Mouse (Mus musculus) CH12.LX (cell line): ENCODE measurements around the gene Fbxw8. TPM values are rescaled to one million over a fixed set of nuclear protein-coding genes. Genes with fewer than 3 reads are reported as not detected.

Source experiments
- DNase-seq: peaks from one replicate; pipeline ENCODE4 v3.0.0-alpha.2; 2013; ENCODE audit errors: extremely low read depth
- H3K27ac ChIP-seq: 2 replicates; pipeline ENCODE4 v1.5.1; 2012; ENCODE audit warnings: low read depth, mild to moderate bottlenecking, control low read depth, moderate library complexity; ENCODE audit not compliant: insufficient read depth
- H3K27me3 ChIP-seq: replicated peaks from 2 replicates; pipeline ENCODE3; 2012; ENCODE audit warnings: inconsistent platforms
- H3K36me3 ChIP-seq, 2 experiments: replicated peaks in 1 of 2; 2 replicates each; pipeline versions ENCODE3 to v1.6.1; 2012; ENCODE audit warnings: inconsistent platforms in 1 of 2, low read length in 1 of 2, mild to moderate bottlenecking in 1 of 2, mixed read lengths in 1 of 2, moderate library complexity in 1 of 2; ENCODE audit not compliant: control insufficient read depth in 1 of 2, insufficient read depth in 1 of 2
- H3K4me1 ChIP-seq, 2 experiments: 2 replicates each; pipeline ENCODE4 v1.6.1; 2012; ENCODE audit warnings: inconsistent platforms in 1 of 2, moderate library complexity in 1 of 2; ENCODE audit not compliant: insufficient read depth in 2 of 2, control insufficient read depth in 1 of 2
- H3K4me2 ChIP-seq: 2 replicates; pipeline ENCODE4 v1.6.1; 2012; ENCODE audit warnings: low read depth, mild to moderate bottlenecking, control low read depth; ENCODE audit not compliant: poor library complexity, insufficient read depth, severe bottlenecking
- H3K4me3 ChIP-seq, 3 experiments: fragments of 150-350 bp in 1 of 3; sonication (generic) in 1 of 3; replicated peaks in 1 of 3; 2 replicates each; pipeline versions ENCODE3 to v1.5.1; 2011 to 2012; ENCODE audit warnings: low read depth in 2 of 3, low read length in 2 of 3, mild to moderate bottlenecking in 2 of 3, moderate library complexity in 2 of 3, control low read depth in 1 of 3, improper control_type of control experiment in 1 of 3, inconsistent platforms in 1 of 3, mixed read lengths in 1 of 3; ENCODE audit not compliant: poor library complexity in 1 of 3
- H3K79me2 ChIP-seq: replicated peaks from 2 replicates; pipeline ENCODE4 v1.6.1; 2012; ENCODE audit warnings: mild to moderate bottlenecking, moderate library complexity; ENCODE audit not compliant: control insufficient read depth, poor library complexity, insufficient read depth, severe bottlenecking; ENCODE audit errors: extremely low read depth
- H3K9ac ChIP-seq: 2 replicates; pipeline ENCODE4 v1.6.1; 2012; ENCODE audit warnings: low read depth, mild to moderate bottlenecking, control low read depth, moderate library complexity; ENCODE audit not compliant: insufficient read depth
- H3K9me3 ChIP-seq: replicated peaks from 2 replicates; pipeline ENCODE3; 2012; ENCODE audit warnings: low read length, inconsistent platforms, mixed read lengths
- BHLHE40 ChIP-seq: IDR thresholded peaks from 2 replicates; pipeline ENCODE4 v1.6.1; 2011; ENCODE audit warnings: mild to moderate bottlenecking, low read depth, low read length, improper control_type of control experiment
- CHD1 ChIP-seq: IDR thresholded peaks from 2 replicates; pipeline ENCODE4 v1.6.1; 2012; ENCODE audit warnings: low read depth, low read length, improper control_type of control experiment, inconsistent platforms
- E2F4 ChIP-seq: IDR thresholded peaks from 2 replicates; pipeline ENCODE4 v1.6.1; 2011; ENCODE audit warnings: low read depth, low read length, improper control_type of control experiment; ENCODE audit not compliant: insufficient replicate concordance
- ELF1 ChIP-seq: IDR thresholded peaks from 2 replicates; pipeline ENCODE4 v1.6.1; 2014; ENCODE audit warnings: low read depth, mild to moderate bottlenecking, inconsistent platforms, low read length, improper control_type of control experiment
- GABPA ChIP-seq: IDR thresholded peaks from 2 replicates; pipeline ENCODE4 v1.6.1; 2012; ENCODE audit warnings: low read depth, low read length, improper control_type of control experiment, inconsistent platforms; ENCODE audit not compliant: insufficient replicate concordance
- HCFC1 ChIP-seq: IDR thresholded peaks from 2 replicates; pipeline ENCODE4 v1.6.1; 2012; ENCODE audit warnings: low read depth, mild to moderate bottlenecking, inconsistent platforms, low read length, improper control_type of control experiment
- IRF4 ChIP-seq: IDR thresholded peaks from 2 replicates; pipeline ENCODE4 v1.6.1; 2014; ENCODE audit warnings: low read depth, mild to moderate bottlenecking, inconsistent platforms, low read length, improper control_type of control experiment
- MAZ ChIP-seq: IDR thresholded peaks from 2 replicates; pipeline ENCODE4 v1.6.1; 2012; ENCODE audit warnings: low read depth, mild to moderate bottlenecking, inconsistent platforms, low read length, improper control_type of control experiment, moderate library complexity
- RAD21 ChIP-seq: IDR thresholded peaks from 2 replicates; pipeline ENCODE4 v1.6.1; 2011; ENCODE audit warnings: low read depth, mild to moderate bottlenecking, low read length, improper control_type of control experiment, moderate library complexity
- RCOR1 ChIP-seq: conservative IDR thresholded peaks from 2 replicates; pipeline ENCODE4 v1.6.1; 2012; ENCODE audit warnings: low read depth, mild to moderate bottlenecking, inconsistent platforms, low read length, improper control_type of control experiment
- USF1 ChIP-seq: IDR thresholded peaks from 2 replicates; pipeline ENCODE4 v1.6.1; 2014; ENCODE audit warnings: low read depth, mild to moderate bottlenecking, inconsistent platforms, low read length, improper control_type of control experiment
- ZNF384 ChIP-seq: IDR thresholded peaks from 2 replicates; pipeline ENCODE4 v1.6.1; 2012; ENCODE audit warnings: low read depth, low read length, improper control_type of control experiment, inconsistent platforms
- dilution Hi-C: fragments of 300-500 bp; cut with MboI; formaldehyde crosslinking; loops from 2 replicates; pipeline ENCODE4 v1.14.3; 2020; ENCODE audit warnings: low sequenced_read_pairs; ENCODE audit not compliant: extremely low pct_unique_long_range_greater_than_20kb, extremely low pct_ligation_motif_present
- in situ Hi-C: fragments of 300-500 bp; cut with MboI; formaldehyde crosslinking; loops from 3 replicates; pipeline ENCODE4 v1.14.3; 2019; ENCODE audit warnings: low sequenced_read_pairs, low pct_ligation_motif_present, low pct_unique_long_range_greater_than_20kb, mixed read lengths
- polyA plus RNA-seq: library from polyadenylated mRNA; unstranded; fragments of >175 nt; gene quantifications from 2 replicates; pipeline ENCODE4 v1.2.1, GENCODE M21; 2012; ENCODE audit warnings: low read depth; ENCODE audit not compliant: insufficient read length
- total RNA-seq, 2 experiments: library from RNA; depleted of rRNA; stranded (reverse); fragments of 300-350 nt in 1 of 2; fragments of >200 nt in 1 of 2; gene quantifications; 2 replicates each; pipeline ENCODE4 v1.2.3; 2012 to 2014

Gene Fbxw8
- total and polyA plus RNA-seq, 3 experiments = 41.7 to 50.9 (median 47.3) TPM

DNA sequence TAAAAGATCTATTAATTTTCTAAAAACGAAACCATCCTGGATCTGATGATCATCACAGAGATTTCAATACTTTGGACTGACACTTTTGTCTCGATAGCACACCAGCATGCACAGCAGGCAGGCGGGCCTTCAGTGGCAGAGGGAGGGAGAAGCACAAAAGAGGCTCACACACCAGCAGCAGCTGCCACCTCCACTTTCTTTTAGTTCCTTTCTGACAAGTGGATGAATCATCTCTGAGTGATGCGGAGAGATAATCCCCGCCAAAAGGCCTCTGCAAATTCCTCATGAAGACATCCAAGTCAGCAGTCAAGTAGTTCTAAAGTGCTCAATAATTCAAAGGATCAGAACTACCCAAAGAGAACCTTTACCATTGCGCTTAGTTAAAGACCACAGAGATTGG is 75.9 kb downstream of the Fbxw8 start:
- H3K4me3 ChIP-seq = no peak overlapping the region
- no peaks in the 10 kb centered on the region for H3K9me3 ChIP-seq
- H3K9ac ChIP-seq = no peak overlapping the region
- no peaks in the 10 kb centered on the region for H3K79me2 ChIP-seq
- no peak overlapping the region for H3K27ac ChIP-seq
- H3K4me1 ChIP-seq = peaks cover 21 to 51% of the 10 kb centered on the region in 2 experiments
- dilution Hi-C loops (no loop called here), in situ Hi-C loops (loop anchor here (5.0 kb wide), 1 partner anchor 77 kb away; no protein-coding TSS in a partner anchor)
- H3K27me3 ChIP-seq = no peaks in the 10 kb centered on the region
- H3K36me3 ChIP-seq = peaks cover 59 to 84% of the 10 kb centered on the region in 2 experiments
- H3K4me2 ChIP-seq = no peak overlapping the region
- DNase-seq = no peak
- TF ChIP-seq CHD1 (no peak), HCFC1 (no peak), USF1 (no peak), RCOR1 (no peak), RAD21 (no peak), IRF4 (no peak)

DNA sequence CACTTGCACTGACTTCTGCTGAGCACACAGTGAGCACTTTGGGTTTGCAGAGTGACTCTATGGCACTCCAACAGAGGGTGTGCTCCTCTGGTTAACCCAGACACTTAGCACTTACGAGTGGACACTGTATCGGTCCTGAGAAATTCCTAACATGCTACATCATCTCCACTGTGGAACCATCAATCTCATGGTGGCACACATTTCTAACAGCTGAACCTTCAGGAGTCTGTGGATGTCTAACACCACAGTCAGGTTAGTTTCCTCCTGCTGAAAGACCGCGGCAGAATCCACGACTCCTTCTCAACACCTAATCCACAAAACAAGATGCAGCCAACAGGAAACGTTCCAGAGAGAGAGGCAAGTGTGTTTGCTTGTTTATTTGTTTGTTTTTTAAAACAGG is 76.7 kb downstream of the Fbxw8 start:
- H3K27ac ChIP-seq = no peak overlapping the region
- H3K9ac ChIP-seq = no peak overlapping the region
- H3K9me3 ChIP-seq = no peaks in the 10 kb centered on the region
- no peaks in the 10 kb centered on the region for H3K79me2 ChIP-seq
- dilution Hi-C loops (no loop called here), in situ Hi-C loops (loop anchor here (5.0 kb wide), 1 partner anchor 76 kb away; no protein-coding TSS in a partner anchor)
- H3K36me3 ChIP-seq = peaks cover 65 to 88% of the 10 kb centered on the region in 2 experiments
- H3K4me3 ChIP-seq = no peak overlapping the region
- no peak for TF ChIP-seq MAZ
- no peak for TF ChIP-seq CHD1
- no peak for TF ChIP-seq ELF1
- TF ChIP-seq BHLHE40 = no peak
- TF ChIP-seq IRF4 = no peak
- TF ChIP-seq ZNF384 = no peak
- TF ChIP-seq RCOR1 = no peak
- no peak for TF ChIP-seq GABPA
- TF ChIP-seq E2F4 = no peak
- H3K27me3 ChIP-seq = no peaks in the 10 kb centered on the region
- H3K4me1 ChIP-seq = peaks cover 19 to 43% of the 10 kb centered on the region in 2 experiments
- H3K4me2 ChIP-seq = no peak overlapping the region
- no peak for DNase-seq
